Mouse (Mus musculus) frontal cortex, adult (tissue): ENCODE measurements around the gene Flvcr1.
"Not testable (repeated sequence)": the region's sequence is repeated elsewhere in the genome, so short reads cannot be mapped to it uniquely, and the experiment has no call there.

ENCODE experiments used
- ATAC-seq: cut with Nextera tagmentation; 2 replicates; pipeline ENCODE4 v1.9.2; 2017; ENCODE audit warnings: mild to moderate bottlenecking, moderate library complexity, mixed read lengths; ENCODE audit not compliant: low TSS enrichment

The Flvcr1 gene

GRCm38 (mm10) chr1:191041352-191041751 is 15.4 kb upstream of the Flvcr1 start:
- no peak for ATAC-seq

- no peak for ATAC-seq
These were observed 12.0 kb upstream of the Flvcr1 start for GRCm38 (mm10) chr1:191037999-191038398.

GRCm38 (mm10) chr1:191036554-191037334 is 10.8 kb upstream of the Flvcr1 start, which contains the start of gene Spata45:
TSS of gene Spata45 (plus strand) at chr1:191036639.
- ATAC-seq = no peak

- ATAC-seq = no peak
These were observed 9.7 kb upstream of the Flvcr1 start for GRCm38 (mm10) chr1:191035649-191036048.

- not testable (repeated sequence) for ATAC-seq
These were observed 5.0 kb upstream of the Flvcr1 start for GRCm38 (mm10) chr1:191030922-191031425.

- no peak for ATAC-seq
These were observed 4.2 kb upstream of the Flvcr1 start for GRCm38 (mm10) chr1:191030182-191030581.

- ATAC-seq = peak; percentile 35
These were observed 644 bp downstream of the Flvcr1 start for GRCm38 (mm10) chr1:191025016-191026012.

GRCm38 (mm10) chr1:191023806-191024205 is 2.2 kb downstream of the Flvcr1 start:
- not testable (repeated sequence) for ATAC-seq

GRCm38 (mm10) chr1:191023140-191023539 is 2.8 kb downstream of the Flvcr1 start:
- ATAC-seq = no peak

- ATAC-seq = no peak
These were observed 4.9 kb downstream of the Flvcr1 start for GRCm38 (mm10) chr1:191021016-191021415.

GRCm38 (mm10) chr1:191020217-191020924 is 5.6 kb downstream of the Flvcr1 start:
- no peak for ATAC-seq

- no peak for ATAC-seq
These were observed 6.2 kb downstream of the Flvcr1 start for GRCm38 (mm10) chr1:191019803-191020202.

GRCm38 (mm10) chr1:191014271-191014670 is 11.7 kb downstream of the Flvcr1 start:
- no peak for ATAC-seq

GRCm38 (mm10) chr1:191008707-191009106 is 17.3 kb downstream of the Flvcr1 start:
- ATAC-seq = no peak

GRCm38 (mm10) chr1:191002201-191002600 is 23.8 kb downstream of the Flvcr1 start:
- no peak for ATAC-seq

GRCm38 (mm10) chr1:191000686-191001085 is 25.3 kb downstream of the Flvcr1 start:
- ATAC-seq = no peak

- no peak for ATAC-seq
These were observed 27.9 kb downstream of the Flvcr1 start for GRCm38 (mm10) chr1:190998027-190998426.

GRCm38 (mm10) chr1:190996346-190996877 is 29.5 kb downstream of the Flvcr1 start:
- ATAC-seq = no peak

GRCm38 (mm10) chr1:190995548-190995947 is 30.4 kb downstream of the Flvcr1 start:
- no peak for ATAC-seq

GRCm38 (mm10) chr1:190989437-190990082 is 36.4 kb downstream of the Flvcr1 start:
- ATAC-seq = no peak

GRCm38 (mm10) chr1:190981412-190981811 is 44.5 kb downstream of the Flvcr1 start:
- no peak for ATAC-seq
